Mouse (Mus musculus) bone marrow macrophage, adult 2 months (primary cell): ENCODE results near the gene Arhgef12. TPM values are rescaled to one million over a fixed set of nuclear protein-coding genes. Genes with fewer than 3 reads are reported as not detected.
"Not testable (repeated sequence)": the region's sequence is repeated elsewhere in the genome, so short reads cannot be mapped to it uniquely, and the experiment has no call there.

ENCODE experiments used
- H3K27ac ChIP-seq: 2 replicates; pipeline ENCODE4 v1.5.1; 2012; ENCODE audit warnings: low read depth, low read length; ENCODE audit not compliant: insufficient read depth
- H3K4me1 ChIP-seq: 2 replicates; pipeline ENCODE4 v1.6.1; 2012; ENCODE audit warnings: low read length; ENCODE audit not compliant: control insufficient read depth, insufficient read depth
- H3K4me3 ChIP-seq: 2 replicates; pipeline ENCODE4 v1.5.1; 2012; ENCODE audit warnings: mild to moderate bottlenecking, low read length, moderate library complexity; ENCODE audit not compliant: insufficient read depth
- CTCF ChIP-seq: IDR thresholded peaks from 2 replicates; pipeline ENCODE4 v1.5.1; 2012; ENCODE audit warnings: low read depth, mild to moderate bottlenecking, low read length, moderate library complexity
- POLR2A ChIP-seq: IDR thresholded peaks from 2 replicates; pipeline ENCODE4 v1.6.1; 2012; ENCODE audit warnings: mild to moderate bottlenecking, low read depth, low read length, borderline replicate concordance
- polyA plus RNA-seq: library from polyadenylated mRNA; stranded (reverse); fragments of >200 nt; gene quantifications from 2 replicates; pipeline ENCODE4 v1.2.4, GENCODE M21; 2012; ENCODE audit not compliant: missing spikeins, insufficient read depth, insufficient read length

Arhgef12 gene
- polyA plus RNA-seq, 1 experiment, result 8.6 TPM

DNA sequence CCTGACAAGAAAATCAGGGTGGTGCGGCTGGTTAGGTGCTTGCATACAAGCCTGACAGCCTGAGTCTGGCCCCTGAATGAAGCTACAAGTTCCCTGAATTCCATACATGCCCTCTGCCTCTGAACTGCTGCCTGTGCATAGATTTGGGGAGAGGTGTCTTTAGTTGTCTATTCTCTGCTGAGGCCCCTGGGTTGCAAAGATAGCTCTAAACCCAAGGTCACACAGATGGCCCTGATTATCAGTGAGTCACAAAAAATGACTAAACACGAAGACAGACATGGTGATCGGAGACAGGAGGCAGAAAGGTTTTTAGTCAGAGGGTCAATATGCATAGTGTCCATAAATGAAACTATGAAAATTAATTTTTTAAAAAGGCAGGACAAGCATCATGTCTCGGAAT lies 113.4 kb downstream of the Arhgef12 start:
- H3K27ac ChIP-seq, result no peak overlapping the region
- no peaks in the 10 kb centered on the region for H3K4me1 ChIP-seq
- TF ChIP-seq POLR2A (no peak), CTCF (no peak)
- H3K4me3 ChIP-seq, result no peak overlapping the region

DNA sequence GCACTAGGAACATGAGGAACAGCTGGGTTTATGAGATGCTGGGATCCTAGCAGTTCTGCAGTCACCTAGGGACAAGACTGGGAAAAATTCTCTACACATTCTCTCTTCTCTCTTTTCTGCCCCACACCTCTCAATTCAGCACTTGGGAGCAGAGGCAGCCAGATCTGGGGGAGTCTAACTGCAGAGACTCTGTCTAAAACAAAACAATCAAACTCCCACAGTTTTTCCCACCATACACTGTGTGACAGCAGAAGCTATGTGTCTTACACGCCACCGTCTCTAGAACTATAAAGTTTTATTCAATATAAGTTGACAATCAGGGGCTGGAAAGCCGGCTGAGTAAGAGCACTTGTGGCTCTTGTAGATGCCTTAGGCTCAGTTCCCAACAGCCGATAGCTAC lies 119.1 kb downstream of the Arhgef12 start:
- Histone ChIP-seq H3K4me1 (no peaks in the 10 kb centered on the region), H3K4me3 (no peak overlapping the region), H3K27ac (no peak overlapping the region)
- no peak for TF ChIP-seq POLR2A
- TF ChIP-seq CTCF, result no peak

DNA sequence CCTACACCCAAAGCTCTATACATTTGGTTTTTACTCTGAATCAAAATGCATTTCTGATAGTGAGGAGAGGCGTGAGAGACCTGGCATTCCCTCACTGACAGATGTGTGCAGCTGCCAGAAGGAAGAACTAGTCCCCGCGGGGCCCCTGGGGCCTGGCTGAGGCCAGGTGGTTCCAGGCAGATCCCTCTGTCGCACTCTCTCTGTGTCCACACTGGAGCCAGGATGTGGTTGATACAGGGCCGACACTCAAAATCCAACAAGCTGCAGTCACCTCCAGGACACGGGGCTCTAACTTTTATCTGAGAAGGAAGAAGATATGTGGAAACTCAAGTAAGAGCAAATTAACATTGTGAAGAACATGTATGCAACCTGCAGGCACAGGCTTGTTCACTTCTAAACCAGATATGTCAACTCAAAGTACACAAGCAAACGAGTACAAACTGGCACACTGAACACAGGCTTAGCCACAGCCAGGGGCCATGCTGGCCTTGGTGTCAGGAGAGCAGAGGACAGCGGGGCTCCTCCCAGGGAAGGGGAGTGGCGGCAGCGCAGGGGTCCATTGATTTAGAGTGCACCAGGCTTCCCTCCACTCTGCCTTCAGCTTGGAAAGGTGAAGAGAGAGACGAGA lies 138.0 kb downstream of the Arhgef12 start:
- TF ChIP-seq CTCF, result no peak
- no peak for TF ChIP-seq POLR2A
- H3K4me1 ChIP-seq, result no peaks in the 10 kb centered on the region
- no peak overlapping the region for H3K27ac ChIP-seq
- H3K4me3 ChIP-seq, result no peak overlapping the region

DNA sequence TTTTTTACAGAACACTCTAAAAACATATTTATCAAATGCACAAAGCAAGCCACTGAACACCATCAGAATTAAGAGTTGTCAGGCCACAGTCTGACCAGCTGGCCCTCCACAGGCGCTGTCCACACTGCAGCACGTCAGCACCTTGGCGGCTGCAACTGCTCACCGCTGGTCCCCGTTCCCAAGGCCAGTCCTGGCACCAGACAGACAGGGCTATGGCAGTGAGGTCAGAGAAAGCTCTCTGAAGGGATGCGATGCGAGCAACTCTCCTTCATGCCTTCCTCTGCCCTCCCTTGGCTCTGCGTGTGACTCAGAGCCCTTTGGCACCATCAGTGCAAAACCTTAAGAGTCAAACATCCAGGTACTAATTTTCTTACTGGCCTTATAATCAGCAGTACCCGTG lies 139.3 kb downstream of the Arhgef12 start:
- H3K4me1 ChIP-seq, result 0 out of 2 replicates have a peak, but pooled peaks cover 3% of the 10 kb centered on the region
- no peak overlapping the region for H3K4me3 ChIP-seq
- H3K27ac ChIP-seq, result no peak overlapping the region
- no peak for TF ChIP-seq CTCF
- TF ChIP-seq POLR2A, result no peak

DNA sequence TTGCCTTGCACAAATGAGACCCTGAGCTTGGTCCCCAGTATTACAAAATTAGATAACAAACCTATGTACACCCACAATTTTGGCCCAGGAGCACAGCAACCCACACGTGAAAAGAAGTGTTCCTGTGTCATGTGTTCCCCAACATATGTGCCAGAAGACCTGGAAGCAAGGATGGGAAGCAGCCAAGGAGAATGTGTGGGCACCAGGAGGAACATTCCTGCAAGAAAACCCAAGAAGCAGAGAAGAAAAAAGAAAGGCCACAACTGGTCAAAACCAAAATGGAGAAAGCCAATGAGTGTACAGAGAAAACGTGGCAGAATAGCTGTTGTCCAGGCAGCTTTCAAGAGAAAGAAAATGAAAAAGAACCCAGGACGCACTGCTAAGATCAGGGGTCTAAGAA lies 142.2 kb downstream of the Arhgef12 start:
- H3K4me1 ChIP-seq, H3K4me3 ChIP-seq, H3K27ac ChIP-seq: not testable (repeated sequence)

DNA sequence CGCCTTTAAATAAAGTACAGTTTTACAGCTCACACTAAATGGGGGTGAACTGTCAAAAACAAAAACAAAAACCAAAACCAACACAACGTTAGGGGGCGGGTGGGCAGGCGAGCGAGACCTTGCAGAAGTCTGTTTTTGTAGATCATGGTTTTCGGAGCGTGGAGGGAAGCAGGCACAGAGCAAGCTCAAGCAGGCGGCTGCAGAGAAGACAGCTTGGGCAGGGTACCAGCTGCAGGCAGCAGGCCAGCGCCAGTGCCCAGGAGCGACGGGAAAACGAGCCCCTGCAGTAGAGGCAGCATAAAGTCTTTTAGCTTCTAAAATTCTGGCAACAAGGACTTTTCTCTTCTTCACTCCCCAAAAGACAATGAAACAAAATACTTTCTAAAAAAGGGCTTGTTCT lies 142.7 kb downstream of the Arhgef12 start:
- TF ChIP-seq POLR2A, result no peak
- TF ChIP-seq CTCF, result no peak
- H3K4me3 ChIP-seq, result no peak overlapping the region
- 0 out of 2 replicates have a peak, but pooled peaks cover 3% of the 10 kb centered on the region for H3K4me1 ChIP-seq
- no peak overlapping the region for H3K27ac ChIP-seq

DNA sequence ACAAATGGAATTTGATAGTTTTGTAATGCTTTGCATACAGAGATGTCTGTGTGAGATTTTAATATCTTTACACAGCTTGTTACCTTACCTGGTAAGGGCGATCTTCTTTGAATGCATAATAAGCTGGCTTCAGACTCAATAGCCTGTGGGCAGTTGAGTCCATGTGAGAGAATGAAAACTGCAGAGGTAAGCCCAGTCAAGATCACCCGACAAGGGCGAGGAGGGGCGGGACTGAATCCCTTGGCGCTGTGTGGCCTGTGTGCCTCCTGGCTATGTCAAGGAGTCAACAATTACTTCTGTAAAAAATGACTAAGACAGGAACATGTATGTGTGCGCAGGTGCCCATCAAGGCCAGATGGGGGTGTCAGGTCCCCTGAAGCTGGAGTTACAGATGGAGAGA lies 144.5 kb downstream of the Arhgef12 start:
- H3K27ac ChIP-seq, result no peak overlapping the region
- H3K4me1 ChIP-seq, result 0 out of 2 replicates have a peak, but pooled peaks cover 3% of the 10 kb centered on the region
- no peak overlapping the region for H3K4me3 ChIP-seq
- no peak for TF ChIP-seq CTCF
- no peak for TF ChIP-seq POLR2A

DNA sequence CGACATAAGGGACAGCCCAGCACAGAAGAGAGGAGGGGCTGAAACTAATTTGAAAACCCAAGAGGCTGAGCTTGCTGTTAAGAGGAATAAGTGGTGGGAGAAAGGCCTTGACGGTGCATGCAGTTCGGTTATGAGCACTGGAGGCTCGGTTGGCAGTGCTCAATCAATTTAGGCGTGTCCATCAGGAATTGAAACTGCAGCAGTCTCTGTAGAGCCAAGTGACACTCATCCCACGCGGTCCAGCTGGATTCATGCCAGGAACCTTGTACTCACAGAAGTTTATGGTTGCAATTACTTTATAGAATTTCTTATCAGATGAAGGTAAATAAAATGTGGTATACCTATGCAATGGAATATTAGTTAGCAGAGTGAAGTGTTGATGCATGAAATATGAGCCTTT lies 148.6 kb downstream of the Arhgef12 start:
- no peak overlapping the region for H3K4me3 ChIP-seq
- no peak overlapping the region for H3K27ac ChIP-seq
- no peak for TF ChIP-seq CTCF
- no peak for TF ChIP-seq POLR2A
- H3K4me1 ChIP-seq, result 0 out of 2 replicates have a peak, but pooled peaks cover 2% of the 10 kb centered on the region

DNA sequence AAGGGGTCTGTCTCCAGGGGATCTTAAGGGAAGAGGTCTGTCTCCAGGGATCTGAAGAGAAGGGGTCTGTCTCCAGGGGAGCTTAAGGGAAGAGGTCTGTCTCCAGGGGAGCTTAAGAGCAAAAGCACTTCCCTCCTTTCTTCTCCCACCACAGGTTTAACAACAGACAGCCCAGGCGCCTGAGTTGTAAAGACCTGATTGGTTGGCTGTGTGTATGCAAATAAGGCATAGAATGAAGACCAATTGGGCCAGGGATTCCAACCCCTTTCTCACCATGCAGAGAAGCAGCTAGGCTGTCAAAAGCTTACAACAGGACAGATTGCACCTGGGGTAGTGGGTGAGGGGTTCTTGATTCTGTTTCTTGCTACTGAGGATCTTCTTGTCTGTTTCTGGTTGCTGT lies 158.7 kb downstream of the Arhgef12 start:
- H3K4me3 ChIP-seq, result no peak overlapping the region
- no peak overlapping the region for H3K27ac ChIP-seq
- TF ChIP-seq CTCF (no peak), POLR2A (no peak)
- peaks cover 4% of the 10 kb centered on the region; the same call in 1 of the 2 replicates for H3K4me1 ChIP-seq

DNA sequence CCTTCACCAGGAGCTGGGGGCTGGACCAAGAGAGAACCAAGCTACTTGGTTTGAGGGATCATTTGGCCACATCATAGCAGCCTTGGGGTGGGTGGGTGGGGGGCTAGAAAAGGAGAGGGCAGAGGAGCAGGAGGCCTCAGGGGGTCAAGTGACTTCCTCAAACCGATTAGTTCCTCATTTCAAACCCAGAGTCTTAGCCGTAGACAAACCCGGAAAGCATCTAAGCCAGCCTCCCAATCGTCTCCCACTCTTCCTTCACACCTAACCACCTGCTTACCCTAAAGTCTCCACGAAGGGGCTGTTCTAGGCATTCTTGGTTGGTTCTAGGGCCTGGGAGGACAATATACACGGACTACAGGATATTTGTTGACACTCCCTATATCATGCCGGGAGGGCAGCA lies 161.9 kb downstream of the Arhgef12 start:
- Histone ChIP-seq H3K27ac (no peak overlapping the region), H3K4me3 (peak overlapping the region; percentile 48; the same call in 1 of the 2 replicates), H3K4me1 (peaks cover 4% of the 10 kb centered on the region; the same call in 1 of the 2 replicates)
- TF ChIP-seq POLR2A (no peak), CTCF (no peak)
